Mouse (Mus musculus) intestine, postnatal 0 days (tissue): ENCODE measurements at regions not wholly inside any gene's neighbourhood (a gene's known extent, or its start where the extent isn't known, plus 50 kb on each side); places are given as distances from the start of the nearest gene placed in this dataset.

Experiments
- ATAC-seq: fragments of 200-750 bp; cut with Nextera tagmentation; 2 replicates; pipeline ENCODE4 v1.8.0; 2017; ENCODE audit warnings: mild to moderate bottlenecking, moderate TSS enrichment, moderate library complexity
- H3K27ac ChIP-seq: fragments of 300-500 bp; sonication (generic); 2 replicates; pipeline ENCODE4 v1.5.1; 2014; ENCODE audit warnings: mild to moderate bottlenecking, low read depth, low read length, moderate library complexity
- H3K27me3 ChIP-seq: fragments of 300-500 bp; sonication (generic); replicated peaks from 2 replicates; pipeline ENCODE4 v1.6.1; 2014; ENCODE audit warnings: low read length, mixed read lengths; ENCODE audit not compliant: control insufficient read depth, insufficient read depth
- H3K36me3 ChIP-seq: fragments of 300-500 bp; sonication (generic); 2 replicates; pipeline ENCODE4 v1.6.1; 2014; ENCODE audit warnings: mild to moderate bottlenecking, moderate library complexity; ENCODE audit not compliant: control insufficient read depth, insufficient read depth
- H3K4me1 ChIP-seq: fragments of 300-500 bp; sonication (generic); replicated peaks from 2 replicates; pipeline ENCODE4 v1.6.1; 2014; ENCODE audit warnings: antibody characterized with exemption, low read length, mixed read lengths; ENCODE audit not compliant: control insufficient read depth, insufficient read depth
- H3K4me2 ChIP-seq: fragments of 300-500 bp; sonication (generic); replicated peaks from 2 replicates; pipeline ENCODE4 v1.6.1; 2014; ENCODE audit warnings: low read depth, mild to moderate bottlenecking, moderate library complexity
- H3K4me3 ChIP-seq: fragments of 300-500 bp; sonication (generic); 2 replicates; pipeline ENCODE4 v1.5.1; 2014; ENCODE audit warnings: low read depth, low read length
- H3K9ac ChIP-seq: fragments of 300-500 bp; sonication (generic); 2 replicates; pipeline ENCODE4 v1.6.1; 2014; ENCODE audit warnings: mild to moderate bottlenecking, low read depth, low read length
- H3K9me3 ChIP-seq: fragments of 300-500 bp; sonication (generic); 2 replicates; pipeline ENCODE4 v1.6.1; 2016; ENCODE audit warnings: mixed run types; ENCODE audit not compliant: control insufficient read depth
- CTCF ChIP-seq: sonication (generic); IDR thresholded peaks from 2 replicates; pipeline ENCODE4 v1.5.1; 2016; ENCODE audit warnings: low read depth, mild to moderate bottlenecking, control low read depth, antibody characterized with exemption, moderate library complexity
- WGBS: fragments of 180-500 bp; shearing (Covaris S2); extraction: QIAGEN DNeasy Blood & Tissue Kit; methylation state at CpG from one replicate; pipeline ENCODE4 v1.1.7; 2014; 5-methylcytosine and 5-hydroxymethylcytosine counted together

DNA sequence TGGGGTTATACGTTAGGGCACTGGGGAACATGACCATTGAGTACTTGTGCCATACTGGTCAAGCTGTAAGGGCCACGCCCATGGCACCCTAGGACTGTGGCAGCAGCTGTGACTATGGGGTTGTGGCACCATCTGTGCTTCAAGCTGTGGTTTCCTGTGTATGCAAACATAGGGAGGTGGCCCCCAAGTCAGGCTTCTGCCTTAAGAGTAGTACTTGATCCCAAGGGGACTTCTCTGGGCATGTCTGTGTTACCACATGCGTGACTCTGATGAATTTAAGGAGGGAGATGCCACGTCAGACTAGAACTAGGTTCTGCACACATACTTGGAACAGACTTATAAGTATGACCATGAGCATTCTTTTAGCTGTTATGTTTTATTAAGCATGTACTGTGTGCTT is 252.4 kb upstream of the N4bp1 start:
- Histone ChIP-seq H3K27ac (no peak overlapping the region), H3K9me3 (no peaks in the 10 kb centered on the region), H3K4me2 (no peak overlapping the region), H3K4me3 (no peak overlapping the region), H3K4me1 (no peaks in the 10 kb centered on the region), H3K9ac (no peak overlapping the region), H3K27me3 (no peaks in the 10 kb centered on the region), H3K36me3 (no peaks in the 10 kb centered on the region)
- WGBS = 86% methylated on average over 4 of the region's 4 CpGs
- no peak for ATAC-seq
- no peak for TF ChIP-seq CTCF

DNA sequence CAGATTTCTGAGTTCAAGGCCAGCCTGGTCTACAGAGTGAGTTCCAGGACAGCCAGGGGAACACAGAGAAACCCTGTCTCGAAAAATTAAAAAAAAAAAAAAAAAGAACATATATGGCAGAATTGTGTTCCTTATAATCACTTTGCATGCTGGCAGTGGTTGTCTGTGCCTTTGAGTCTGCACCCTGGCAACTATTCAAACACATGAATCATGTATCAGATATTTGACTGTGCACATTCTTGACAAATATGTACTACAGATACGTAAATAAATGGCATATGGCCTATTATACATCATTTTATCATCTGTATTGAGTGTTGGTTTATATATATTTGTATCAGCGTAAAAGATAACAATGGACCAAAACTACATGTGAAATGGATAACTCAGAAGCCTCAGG is 246.7 kb upstream of the N4bp1 start:
- WGBS = 81% methylated on average over 3 of the region's 3 CpGs
- no peaks in the 10 kb centered on the region for H3K9me3 ChIP-seq
- no peak overlapping the region for H3K4me2 ChIP-seq
- H3K36me3 ChIP-seq = no peaks in the 10 kb centered on the region
- no peak overlapping the region for H3K9ac ChIP-seq
- TF ChIP-seq CTCF = no peak
- H3K27ac ChIP-seq = no peak overlapping the region
- no peak for ATAC-seq
- no peaks in the 10 kb centered on the region for H3K27me3 ChIP-seq
- H3K4me3 ChIP-seq = no peak overlapping the region
- no peaks in the 10 kb centered on the region for H3K4me1 ChIP-seq

DNA sequence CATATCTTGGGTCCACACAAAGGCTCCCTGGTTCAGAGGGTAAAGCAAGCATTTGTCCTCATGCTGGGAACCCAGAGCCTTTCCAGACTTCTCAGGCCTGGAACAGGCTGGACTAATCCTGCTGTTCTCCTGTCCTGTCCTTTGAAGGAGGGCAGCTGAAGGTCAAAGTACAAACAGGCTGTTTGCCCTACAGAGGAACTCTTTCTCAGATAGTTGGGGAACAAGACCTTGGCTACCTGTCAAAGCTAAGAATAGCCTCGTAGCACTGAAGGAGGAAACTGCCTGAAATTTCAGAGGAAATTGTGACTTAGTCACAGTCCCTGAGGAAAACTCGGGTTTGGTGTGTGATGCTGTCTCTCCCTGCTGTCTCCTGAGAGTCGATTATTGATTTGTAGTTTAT is 245.6 kb upstream of the N4bp1 start:
- ATAC-seq = no peak
- Histone ChIP-seq H3K36me3 (no peaks in the 10 kb centered on the region), H3K9me3 (no peaks in the 10 kb centered on the region), H3K4me3 (no peak overlapping the region), H3K4me1 (no peaks in the 10 kb centered on the region), H3K27me3 (no peaks in the 10 kb centered on the region), H3K4me2 (no peak overlapping the region), H3K27ac (no peak overlapping the region), H3K9ac (no peak overlapping the region)
- 33% methylated on average over 3 of the region's 3 CpGs for WGBS
- TF ChIP-seq CTCF = no peak

DNA sequence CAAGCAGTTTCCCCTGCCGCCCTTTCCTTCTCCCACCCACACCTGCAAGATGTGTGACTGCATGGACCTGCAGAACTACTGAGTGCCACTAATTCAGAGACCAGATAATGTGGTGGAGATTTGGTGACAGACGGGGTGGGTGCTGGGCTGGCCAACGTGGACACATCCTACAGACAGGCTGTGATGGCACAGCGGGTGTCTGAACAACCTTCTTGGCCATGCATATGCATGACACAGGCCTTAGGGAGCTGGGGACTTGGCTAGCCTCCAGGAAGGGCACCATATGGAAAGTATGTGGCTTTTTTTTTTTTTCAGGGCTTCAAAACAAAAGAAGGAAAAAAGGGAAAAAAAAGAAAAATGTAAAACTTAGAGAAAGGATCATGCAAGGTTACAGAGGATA is 243.5 kb upstream of the N4bp1 start:
- H3K27ac ChIP-seq = no peak overlapping the region
- H3K4me1 ChIP-seq = no peaks in the 10 kb centered on the region
- no peak overlapping the region for H3K4me3 ChIP-seq
- no peak for ATAC-seq
- WGBS = 83% methylated on average over 4 of the region's 4 CpGs
- no peaks in the 10 kb centered on the region for H3K27me3 ChIP-seq
- no peak for TF ChIP-seq CTCF
- H3K9me3 ChIP-seq = no peaks in the 10 kb centered on the region
- H3K4me2 ChIP-seq = no peak overlapping the region
- H3K9ac ChIP-seq = no peak overlapping the region
- no peaks in the 10 kb centered on the region for H3K36me3 ChIP-seq

DNA sequence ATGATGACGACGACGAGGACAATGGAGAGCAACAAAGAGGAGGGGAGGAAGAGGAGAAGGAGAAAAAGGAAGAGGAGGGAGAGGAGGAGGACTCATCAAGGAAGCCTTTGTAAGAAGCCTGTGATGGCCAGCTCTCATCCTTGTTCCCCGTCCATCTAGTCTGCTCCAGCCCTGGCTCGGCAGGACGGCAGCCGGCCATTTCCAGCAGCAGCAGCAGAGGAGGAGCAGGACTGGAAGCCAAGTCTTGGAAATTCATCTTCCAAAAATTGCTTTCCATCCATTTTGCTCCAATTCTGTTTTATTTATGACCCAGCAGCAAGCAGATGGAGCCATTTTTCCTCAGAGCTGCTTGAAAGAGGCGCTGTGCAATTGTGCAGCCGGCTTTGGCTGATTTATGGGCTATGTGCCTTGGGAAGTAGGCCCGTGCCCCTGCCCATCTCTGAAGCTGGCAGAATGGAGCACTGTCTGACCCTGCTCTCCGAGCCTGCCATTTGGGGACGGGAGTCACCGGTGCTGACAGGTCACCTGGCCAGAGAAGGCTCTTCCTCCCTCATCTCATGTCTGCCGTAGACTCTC is 231.2 kb upstream of the N4bp1 start:
- 72% methylated on average over 14 of the region's 14 CpGs for WGBS
- Histone ChIP-seq H3K27ac (no peak overlapping the region), H3K4me2 (no peak overlapping the region), H3K9me3 (no peaks in the 10 kb centered on the region), H3K36me3 (no peaks in the 10 kb centered on the region), H3K4me1 (no peaks in the 10 kb centered on the region), H3K27me3 (no peaks in the 10 kb centered on the region), H3K4me3 (no peak overlapping the region), H3K9ac (no peak overlapping the region)
- ATAC-seq = no peak
- TF ChIP-seq CTCF = no peak

DNA sequence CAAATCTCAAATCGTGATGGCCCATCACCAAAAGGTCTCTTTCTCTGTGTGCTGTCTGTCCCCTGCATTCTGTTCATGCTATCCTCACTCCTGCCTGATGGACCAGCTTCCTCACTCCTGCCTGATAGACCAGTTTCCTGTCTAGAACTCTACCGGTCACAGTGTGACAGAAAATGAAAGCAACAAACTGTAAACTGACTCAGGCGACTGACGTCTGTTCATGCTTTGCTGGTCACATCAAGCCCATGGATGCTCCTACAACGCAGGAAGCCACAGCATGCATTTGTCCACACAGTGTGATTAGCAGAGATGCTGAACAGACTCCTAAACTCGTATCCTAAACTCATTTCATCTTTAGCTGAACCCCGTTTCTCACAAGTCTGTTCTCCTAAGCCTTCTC is 227.3 kb upstream of the N4bp1 start:
- TF ChIP-seq CTCF = no peak
- Histone ChIP-seq H3K4me2 (no peak overlapping the region), H3K4me3 (no peak overlapping the region), H3K9me3 (no peaks in the 10 kb centered on the region), H3K36me3 (no peaks in the 10 kb centered on the region), H3K27me3 (no peaks in the 10 kb centered on the region), H3K27ac (no peak overlapping the region), H3K9ac (no peak overlapping the region), H3K4me1 (no peaks in the 10 kb centered on the region)
- no peak for ATAC-seq
- 79% methylated on average over 7 of the region's 7 CpGs for WGBS

DNA sequence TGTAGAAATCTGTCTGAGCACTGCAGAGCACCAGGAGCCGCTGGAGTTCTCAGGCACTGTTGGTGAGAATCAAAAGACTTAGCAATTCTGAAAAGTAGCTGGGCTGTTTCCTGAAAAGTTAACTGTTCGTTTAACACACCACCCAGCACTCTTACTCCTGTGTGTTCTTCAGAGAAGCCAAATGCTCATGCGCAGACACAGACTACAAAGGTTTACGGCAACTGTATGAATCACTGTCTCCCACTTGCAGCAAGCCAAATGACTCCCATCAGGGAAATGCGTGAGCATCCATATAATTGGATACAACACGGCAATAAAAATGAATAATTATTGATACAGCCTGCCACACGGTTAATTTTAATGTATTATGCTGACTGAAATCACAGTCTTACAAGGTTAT is 220.0 kb upstream of the N4bp1 start:
- H3K36me3 ChIP-seq = no peaks in the 10 kb centered on the region
- no peak overlapping the region for H3K4me2 ChIP-seq
- WGBS = 76% methylated on average over 7 of the region's 7 CpGs
- no peak overlapping the region for H3K9ac ChIP-seq
- no peaks in the 10 kb centered on the region for H3K4me1 ChIP-seq
- no peaks in the 10 kb centered on the region for H3K27me3 ChIP-seq
- no peak overlapping the region for H3K27ac ChIP-seq
- TF ChIP-seq CTCF = no peak
- no peaks in the 10 kb centered on the region for H3K9me3 ChIP-seq
- ATAC-seq = no peak
- no peak overlapping the region for H3K4me3 ChIP-seq
